Mouse (Mus musculus): ENCODE measurements around the gene Evi5l.
A peak's percentile ranks its signal among the peaks of the same experiment; 100 is the strongest.
"Not testable (repeated sequence)": the region's sequence is repeated elsewhere in the genome, so short reads cannot be mapped to it uniquely, and the experiment has no call there.

Evi5l gene

GRCm38 (mm10) chr8:4239193-4239890 is 73.0 kb downstream of the Evi5l start:
- DNase-seq (ENCODE audit: low spot score) = no peak

GRCm38 (mm10) chr8:4245061-4245460 is 78.7 kb downstream of the Evi5l start:
- DNase-seq (ENCODE audit: low spot score) = no peak

GRCm38 (mm10) chr8:4245737-4246136 is 79.4 kb downstream of the Evi5l start:
- no peak for DNase-seq (ENCODE audit: low spot score)

GRCm38 (mm10) chr8:4247241-4247640 is 80.9 kb downstream of the Evi5l start:
- DNase-seq (ENCODE audit: low spot score) = no peak

- no peak for DNase-seq (ENCODE audit: low spot score)
Observed at GRCm38 (mm10) chr8:4247951-4248540, 81.7 kb downstream of the Evi5l start, which contains the start of gene Tgfbr3l. Gene Tgfbr3l (plus strand): TSS chr8:4248214.

- no peak for DNase-seq (ENCODE audit: low spot score)
Observed at GRCm38 (mm10) chr8:4249213-4249612, 82.8 kb downstream of the Evi5l start.

- no peak for DNase-seq (ENCODE audit: low spot score)
Observed at GRCm38 (mm10) chr8:4250306-4250970, 84.1 kb downstream of the Evi5l start.

GRCm38 (mm10) chr8:4252116-4252760 is 85.9 kb downstream of the Evi5l start:
- no peak for DNase-seq (ENCODE audit: low spot score)

GRCm38 (mm10) chr8:4252934-4253841 is 86.8 kb downstream of the Evi5l start, which contains the start of gene Snapc2:
Gene Snapc2 (plus strand): TSS chr8:4253080.
- peak; percentile 83 for DNase-seq (ENCODE audit: low spot score)

- DNase-seq (ENCODE audit: low spot score) = no peak
Observed at GRCm38 (mm10) chr8:4254001-4254400, 87.6 kb downstream of the Evi5l start.

GRCm38 (mm10) chr8:4255471-4255870 is 89.1 kb downstream of the Evi5l start:
- DNase-seq (ENCODE audit: low spot score) = not testable (repeated sequence)

- no peak for DNase-seq (ENCODE audit: low spot score)
Observed at GRCm38 (mm10) chr8:4256911-4257310, 90.5 kb downstream of the Evi5l start.

- no peak for DNase-seq (ENCODE audit: low spot score)
Observed at GRCm38 (mm10) chr8:4257350-4257749, 91.0 kb downstream of the Evi5l start.

- DNase-seq (ENCODE audit: low spot score) = no peak
Observed at GRCm38 (mm10) chr8:4258233-4258632, 91.9 kb downstream of the Evi5l start.

- DNase-seq (ENCODE audit: low spot score) = no peak
Observed at GRCm38 (mm10) chr8:4258678-4259077, 92.3 kb downstream of the Evi5l start.

- peak; percentile 91 for DNase-seq (ENCODE audit: low spot score)
Observed at GRCm38 (mm10) chr8:4259125-4259804, 92.9 kb downstream of the Evi5l start, which contains the start of gene Ctxn1. Gene Ctxn1 (minus strand): TSS chr8:4259274.

- DNase-seq (ENCODE audit: low spot score) = no peak
Observed at GRCm38 (mm10) chr8:4259805-4260170, 93.4 kb downstream of the Evi5l start.
